Mouse (Mus musculus): ENCODE results near the gene Slc17a3.

- TF ChIP-seq CTCF (IDR thresholded peaks at IDR 0.05; ENCODE audit: low read depth), result peak; percentile 81
- TF ChIP-seq EP300 (IDR thresholded peaks at IDR 0.05; ENCODE audit: low read depth), result no peak
Measured at GRCm38 (mm10) chr13:23885540-23885939, 46.3 kb downstream of the Slc17a3 start.
